In the genomic region with DNA sequence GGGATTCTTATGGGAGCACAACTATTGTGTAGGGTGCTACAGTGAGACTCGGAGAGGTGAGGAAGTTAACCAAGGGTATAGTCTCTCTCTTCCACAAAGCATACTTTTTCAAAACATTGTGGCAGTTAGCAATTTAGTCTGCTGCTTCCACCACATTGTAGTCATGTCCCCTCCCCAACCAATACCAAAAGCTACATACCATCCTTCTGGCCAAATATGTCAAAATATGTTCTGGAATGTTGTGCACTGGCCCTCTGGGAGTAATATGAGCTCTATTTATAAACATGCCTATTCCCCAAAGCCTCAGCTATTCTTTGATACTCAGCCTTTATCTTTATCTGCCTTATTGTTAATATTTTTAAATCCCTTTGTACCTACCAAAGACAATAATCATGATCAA, we compare ENCODE assay signal across 24 mouse cellular contexts.
"Had no signal": no experiment of that assay in that cellular context is flagged by ENCODE, and none has a peak within 500 bp of the region (broad histone marks: within the 10 kb centered on the region; RNA-seq: fewer than 3 reads in every experiment).

No protein-coding gene starts in this region.

- H3K27me3 ChIP-seq: heart, embryonic 13.5 days; heart, embryonic 15.5 days; hindbrain, embryonic 13.5 days; hindbrain, embryonic 15.5 days; limb, embryonic 13.5 days; limb, embryonic 15.5 days; liver, embryonic 12.5 days had no signal

- H3K36me3 ChIP-seq: heart, embryonic 13.5 days; heart, embryonic 15.5 days; hindbrain, embryonic 13.5 days; hindbrain, embryonic 15.5 days; limb, embryonic 13.5 days; limb, embryonic 15.5 days; liver, embryonic 12.5 days had no signal

- H3K4me1 ChIP-seq: heart, embryonic 13.5 days; heart, embryonic 15.5 days; hindbrain, embryonic 13.5 days; hindbrain, embryonic 15.5 days; limb, embryonic 13.5 days; limb, embryonic 15.5 days; liver, embryonic 12.5 days had no signal

- H3K4me3 ChIP-seq: heart, adult 2 months; heart, embryonic 13.5 days; heart, embryonic 15.5 days; hindbrain, embryonic 13.5 days; hindbrain, embryonic 15.5 days; limb, embryonic 13.5 days; limb, embryonic 15.5 days; liver, embryonic 12.5 days had no signal

- H3K27ac ChIP-seq: heart, adult 2 months; heart, embryonic 13.5 days; heart, embryonic 15.5 days; hindbrain, embryonic 13.5 days; hindbrain, embryonic 15.5 days; hindbrain, postnatal 0 days; limb, embryonic 13.5 days; limb, embryonic 15.5 days; liver, embryonic 12.5 days; liver, embryonic 14.5 days had no signal

- H3K4me2 ChIP-seq: heart, embryonic 11.5 days; heart, embryonic 13.5 days; heart, embryonic 15.5 days; hindbrain, embryonic 13.5 days; hindbrain, embryonic 15.5 days; limb, embryonic 13.5 days; limb, embryonic 15.5 days; liver, embryonic 12.5 days had no signal

- H3K9ac ChIP-seq: heart, embryonic 13.5 days; heart, embryonic 15.5 days; hindbrain, embryonic 13.5 days; hindbrain, embryonic 15.5 days; limb, embryonic 13.5 days; limb, embryonic 15.5 days; liver, embryonic 12.5 days; liver, embryonic 14.5 days had no signal

- H3K9me3 ChIP-seq: heart, embryonic 13.5 days; heart, embryonic 15.5 days; hindbrain, embryonic 13.5 days; hindbrain, embryonic 15.5 days; limb, embryonic 13.5 days; limb, embryonic 15.5 days; liver, embryonic 12.5 days had no signal

- ATAC-seq: hindbrain, postnatal 0 days; intestine, embryonic 16.5 days; liver, embryonic 12.5 days had no signal

- DNase-seq: gastrocnemius, postnatal 14 days; gastrocnemius, postnatal 36 days; heart, adult 11 months; heart, adult 2 months; heart, postnatal 14 days; heart, postnatal 36 days; kidney, adult 11 months; kidney, adult 8-10 months; kidney, postnatal 14 days; kidney, postnatal 36 days; layer of hippocampus, adult 9-11 months; layer of hippocampus, postnatal 36 days; left cerebral cortex, postnatal 4 days had no signal
